Mouse (Mus musculus): ENCODE results near the gene Vma21-ps. TPM values are rescaled to one million over a fixed set of nuclear protein-coding genes. Genes with fewer than 3 reads are reported as not detected.
"Not testable (repeated sequence)": the region's sequence is repeated elsewhere in the genome, so short reads cannot be mapped to it uniquely, and the experiment has no call there.

Gene Vma21-ps
- polyA plus RNA-seq (2015; fragmentation: Nextera tagmentation; extraction: Ambion mirVana), result 1.7 and 3.5 TPM in 2 replicates

- not testable (repeated sequence) for H3K27ac ChIP-seq (ENCODE audit: low read length); ATAC-seq (ENCODE audit: low read depth); H3K9me3 ChIP-seq (ENCODE audit: control insufficient read depth, low read length); H3K4me2 ChIP-seq (ENCODE audit: low read depth, low read length); H3K4me1 ChIP-seq (replicated peaks; ENCODE audit: control insufficient read depth, insufficient read depth, low read length); H3K4me3 ChIP-seq (ENCODE audit: low read length); H3K36me3 ChIP-seq (ENCODE audit: control insufficient read depth, insufficient read depth, low read length); H3K27me3 ChIP-seq (ENCODE audit: control insufficient read depth, insufficient read depth, low read depth, low read length); H3K9ac ChIP-seq (ENCODE audit: low read length)
- 96% methylated on average over 10 of the region's 10 CpGs for WGBS
These were observed at the start of gene Vma21-ps for GRCm38 (mm10) chr4:52497144-52497543. Gene Vma21-ps, minus strand, starts transcription at chr4:52497244.

- H3K4me1 ChIP-seq (replicated peaks; ENCODE audit: control insufficient read depth, insufficient read depth, low read length), result no peaks in the 10 kb centered on the region
- H3K4me3 ChIP-seq (ENCODE audit: low read length), result no peak overlapping the region
- H3K27ac ChIP-seq (ENCODE audit: low read length), result no peak overlapping the region
- no peak overlapping the region for H3K4me2 ChIP-seq (ENCODE audit: low read depth, low read length)
- no peaks in the 10 kb centered on the region for H3K9me3 ChIP-seq (ENCODE audit: control insufficient read depth, low read length)
- no peaks in the 10 kb centered on the region for H3K36me3 ChIP-seq (ENCODE audit: control insufficient read depth, insufficient read depth, low read length)
- H3K9ac ChIP-seq (ENCODE audit: low read length), result no peak overlapping the region
- no peak for ATAC-seq (ENCODE audit: low read depth)
- no peaks in the 10 kb centered on the region for H3K27me3 ChIP-seq (ENCODE audit: control insufficient read depth, insufficient read depth, low read depth, low read length)
- WGBS, result 74% methylated on average over 3 of the region's 3 CpGs
These were observed 46.0 kb upstream of the Vma21-ps start for GRCm38 (mm10) chr4:52543001-52543400.

- Histone ChIP-seq H3K9me3 (ENCODE audit: control insufficient read depth, low read length) (no peaks in the 10 kb centered on the region), H3K4me3 (ENCODE audit: low read length) (no peak overlapping the region)
- WGBS, result 59% methylated on average over 2 of the region's 2 CpGs
These were observed 33.6 kb upstream of the Vma21-ps start for GRCm38 (mm10) chr4:52530636-52531035.

GRCm38 (mm10) chr4:52526464-52526863 is 29.4 kb upstream of the Vma21-ps start:
- 78% methylated on average over 5 of the region's 5 CpGs for WGBS
- no peak overlapping the region for H3K9ac ChIP-seq (ENCODE audit: low read length)
- no peak overlapping the region for H3K27ac ChIP-seq (ENCODE audit: low read length)
- H3K4me3 ChIP-seq (ENCODE audit: low read length), result no peak overlapping the region
- no peaks in the 10 kb centered on the region for H3K36me3 ChIP-seq (ENCODE audit: control insufficient read depth, insufficient read depth, low read length)
- H3K4me2 ChIP-seq (ENCODE audit: low read depth, low read length), result no peak overlapping the region
- H3K9me3 ChIP-seq (ENCODE audit: control insufficient read depth, low read length), result no peaks in the 10 kb centered on the region
- no peaks in the 10 kb centered on the region for H3K27me3 ChIP-seq (ENCODE audit: control insufficient read depth, insufficient read depth, low read depth, low read length)
- no peak for ATAC-seq (ENCODE audit: low read depth)
- no peaks in the 10 kb centered on the region for H3K4me1 ChIP-seq (replicated peaks; ENCODE audit: control insufficient read depth, insufficient read depth, low read length)

More at GRCm38 (mm10) chr4:52530636-52531035, 33.6 kb upstream of the Vma21-ps start:
- H3K36me3 ChIP-seq (ENCODE audit: control insufficient read depth, insufficient read depth, low read length), result no peaks in the 10 kb centered on the region
- H3K27me3 ChIP-seq (ENCODE audit: control insufficient read depth, insufficient read depth, low read depth, low read length), result no peaks in the 10 kb centered on the region
- no peak overlapping the region for H3K4me2 ChIP-seq (ENCODE audit: low read depth, low read length)
- no peak overlapping the region for H3K27ac ChIP-seq (ENCODE audit: low read length)
- no peak for ATAC-seq (ENCODE audit: low read depth)
- no peaks in the 10 kb centered on the region for H3K4me1 ChIP-seq (replicated peaks; ENCODE audit: control insufficient read depth, insufficient read depth, low read length)
- no peak overlapping the region for H3K9ac ChIP-seq (ENCODE audit: low read length)

- no peak overlapping the region for H3K9ac ChIP-seq (ENCODE audit: low read length)
- H3K36me3 ChIP-seq (ENCODE audit: control insufficient read depth, insufficient read depth, low read length), result no peaks in the 10 kb centered on the region
- H3K27me3 ChIP-seq (ENCODE audit: control insufficient read depth, insufficient read depth, low read depth, low read length), result no peaks in the 10 kb centered on the region
- H3K9me3 ChIP-seq (ENCODE audit: control insufficient read depth, low read length), result no peaks in the 10 kb centered on the region
- 69% methylated on average over 5 of the region's 5 CpGs for WGBS
- no peak for ATAC-seq (ENCODE audit: low read depth)
- no peak overlapping the region for H3K4me2 ChIP-seq (ENCODE audit: low read depth, low read length)
- H3K4me1 ChIP-seq (replicated peaks; ENCODE audit: control insufficient read depth, insufficient read depth, low read length), result no peaks in the 10 kb centered on the region
- no peak overlapping the region for H3K27ac ChIP-seq (ENCODE audit: low read length)
- H3K4me3 ChIP-seq (ENCODE audit: low read length), result no peak overlapping the region
These were observed 22.3 kb upstream of the Vma21-ps start for GRCm38 (mm10) chr4:52519301-52519700.

- H3K4me3 ChIP-seq (ENCODE audit: low read length), result no peak overlapping the region
These were observed 20.5 kb upstream of the Vma21-ps start for GRCm38 (mm10) chr4:52517580-52517979.

GRCm38 (mm10) chr4:52487486-52487885 is 9.6 kb downstream of the Vma21-ps start:
- 90% methylated on average over 4 of the region's 4 CpGs for WGBS
- H3K4me1 ChIP-seq (replicated peaks; ENCODE audit: control insufficient read depth, insufficient read depth, low read length), result no peaks in the 10 kb centered on the region
- no peak overlapping the region for H3K27ac ChIP-seq (ENCODE audit: low read length)
- H3K27me3 ChIP-seq (ENCODE audit: control insufficient read depth, insufficient read depth, low read depth, low read length), result no peaks in the 10 kb centered on the region
- H3K9ac ChIP-seq (ENCODE audit: low read length), result no peak overlapping the region
- H3K4me3 ChIP-seq (ENCODE audit: low read length), result no peak overlapping the region
- no peaks in the 10 kb centered on the region for H3K9me3 ChIP-seq (ENCODE audit: control insufficient read depth, low read length)
- H3K4me2 ChIP-seq (ENCODE audit: low read depth, low read length), result no peak overlapping the region
- peaks cover 22% of the 10 kb centered on the region for H3K36me3 ChIP-seq (ENCODE audit: control insufficient read depth, insufficient read depth, low read length)
- ATAC-seq (ENCODE audit: low read depth), result no peak

More at GRCm38 (mm10) chr4:52517580-52517979, 20.5 kb upstream of the Vma21-ps start:
- H3K27me3 ChIP-seq (ENCODE audit: control insufficient read depth, insufficient read depth, low read depth, low read length), result no peaks in the 10 kb centered on the region
- H3K36me3 ChIP-seq (ENCODE audit: control insufficient read depth, insufficient read depth, low read length), result no peaks in the 10 kb centered on the region
- ATAC-seq (ENCODE audit: low read depth), result no peak
- no peaks in the 10 kb centered on the region for H3K4me1 ChIP-seq (replicated peaks; ENCODE audit: control insufficient read depth, insufficient read depth, low read length)
- H3K4me2 ChIP-seq (ENCODE audit: low read depth, low read length), result no peak overlapping the region
- H3K9me3 ChIP-seq (ENCODE audit: control insufficient read depth, low read length), result no peaks in the 10 kb centered on the region
- no peak overlapping the region for H3K27ac ChIP-seq (ENCODE audit: low read length)
- 18% methylated on average over 4 of the region's 4 CpGs for WGBS
- no peak overlapping the region for H3K9ac ChIP-seq (ENCODE audit: low read length)

GRCm38 (mm10) chr4:52473431-52473830 is 23.6 kb downstream of the Vma21-ps start:
- no peak for ATAC-seq (ENCODE audit: low read depth)
- 69% methylated on average over 3 of the region's 3 CpGs for WGBS
- Histone ChIP-seq H3K9ac (ENCODE audit: low read length) (no peak overlapping the region), H3K27ac (ENCODE audit: low read length) (no peak overlapping the region), H3K4me1 (replicated peaks; ENCODE audit: control insufficient read depth, insufficient read depth, low read length) (no peaks in the 10 kb centered on the region), H3K36me3 (ENCODE audit: control insufficient read depth, insufficient read depth, low read length) (peaks cover 22% of the 10 kb centered on the region), H3K9me3 (ENCODE audit: control insufficient read depth, low read length) (no peaks in the 10 kb centered on the region), H3K27me3 (ENCODE audit: control insufficient read depth, insufficient read depth, low read depth, low read length) (no peaks in the 10 kb centered on the region), H3K4me2 (ENCODE audit: low read depth, low read length) (no peak overlapping the region), H3K4me3 (ENCODE audit: low read length) (no peak overlapping the region)

- Histone ChIP-seq H3K36me3 (ENCODE audit: control insufficient read depth, insufficient read depth, low read length) (peaks cover 26% of the 10 kb centered on the region), H3K27ac (ENCODE audit: low read length) (no peak overlapping the region), H3K27me3 (ENCODE audit: control insufficient read depth, insufficient read depth, low read depth, low read length) (no peaks in the 10 kb centered on the region), H3K9me3 (ENCODE audit: control insufficient read depth, low read length) (no peaks in the 10 kb centered on the region), H3K4me1 (replicated peaks; ENCODE audit: control insufficient read depth, insufficient read depth, low read length) (no peaks in the 10 kb centered on the region), H3K4me3 (ENCODE audit: low read length) (no peak overlapping the region), H3K9ac (ENCODE audit: low read length) (no peak overlapping the region), H3K4me2 (ENCODE audit: low read depth, low read length) (no peak overlapping the region)
- WGBS, result 91% methylated on average over 5 of the region's 5 CpGs
- ATAC-seq (ENCODE audit: low read depth), result no peak
These were observed 35.7 kb downstream of the Vma21-ps start for GRCm38 (mm10) chr4:52461321-52461720.

GRCm38 (mm10) chr4:52459726-52460125 is 37.3 kb downstream of the Vma21-ps start:
- no peaks in the 10 kb centered on the region for H3K9me3 ChIP-seq (ENCODE audit: control insufficient read depth, low read length)
- ATAC-seq (ENCODE audit: low read depth), result no peak
- peaks cover 24% of the 10 kb centered on the region for H3K36me3 ChIP-seq (ENCODE audit: control insufficient read depth, insufficient read depth, low read length)
- H3K4me2 ChIP-seq (ENCODE audit: low read depth, low read length), result no peak overlapping the region
- no peaks in the 10 kb centered on the region for H3K27me3 ChIP-seq (ENCODE audit: control insufficient read depth, insufficient read depth, low read depth, low read length)
- no peaks in the 10 kb centered on the region for H3K4me1 ChIP-seq (replicated peaks; ENCODE audit: control insufficient read depth, insufficient read depth, low read length)
- no peak overlapping the region for H3K4me3 ChIP-seq (ENCODE audit: low read length)
- H3K9ac ChIP-seq (ENCODE audit: low read length), result no peak overlapping the region
- no peak overlapping the region for H3K27ac ChIP-seq (ENCODE audit: low read length)
- 85% methylated on average over 1 of the region's 1 CpGs for WGBS
